Mouse (Mus musculus): ENCODE data around the gene Gtf2f2. TPM values are rescaled to one million over a fixed set of nuclear protein-coding genes. Genes with fewer than 3 reads are reported as not detected.
A peak's percentile ranks its signal among the peaks of the same experiment; 100 is the strongest.
"Not testable (repeated sequence)": the region's sequence is repeated elsewhere in the genome, so short reads cannot be mapped to it uniquely, and the experiment has no call there.

The Gtf2f2 gene
- total RNA-seq, 2 experiments from 2014 or later = 11.9 to 12.7 TPM

- intact Hi-C loops (cut with DNase I); DNase-seq: not testable (repeated sequence)
These were observed 81.0 kb downstream of the Gtf2f2 start for GRCm38 (mm10) chr14:75929713-75930112.

GRCm38 (mm10) chr14:75923314-75924052 lies 87.2 kb downstream of the Gtf2f2 start:
- no peak for DNase-seq
- intact Hi-C loops (cut with DNase I) = no loop called here

DNA sequence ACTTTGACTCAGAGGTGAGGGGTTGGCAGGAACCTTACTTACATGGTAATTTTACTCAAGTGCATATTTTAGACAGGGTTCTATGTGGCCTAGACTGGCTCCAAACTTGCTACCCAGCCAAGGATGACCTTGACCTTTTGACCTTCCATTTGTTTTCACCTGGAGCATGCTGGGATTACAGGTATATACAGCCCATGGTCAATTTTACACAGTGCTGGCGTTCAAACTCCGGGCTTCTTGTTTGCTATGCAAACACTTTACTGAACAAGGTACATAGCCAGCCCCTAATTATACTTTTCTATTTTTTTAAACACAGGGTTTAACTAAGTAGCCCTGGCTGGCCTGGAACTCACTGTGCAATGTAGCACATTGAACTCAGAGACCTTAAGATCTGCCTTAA lies 98.0 kb downstream of the Gtf2f2 start:
- intact Hi-C loops (cut with DNase I) = no loop called here
- DNase-seq = no peak

DNA sequence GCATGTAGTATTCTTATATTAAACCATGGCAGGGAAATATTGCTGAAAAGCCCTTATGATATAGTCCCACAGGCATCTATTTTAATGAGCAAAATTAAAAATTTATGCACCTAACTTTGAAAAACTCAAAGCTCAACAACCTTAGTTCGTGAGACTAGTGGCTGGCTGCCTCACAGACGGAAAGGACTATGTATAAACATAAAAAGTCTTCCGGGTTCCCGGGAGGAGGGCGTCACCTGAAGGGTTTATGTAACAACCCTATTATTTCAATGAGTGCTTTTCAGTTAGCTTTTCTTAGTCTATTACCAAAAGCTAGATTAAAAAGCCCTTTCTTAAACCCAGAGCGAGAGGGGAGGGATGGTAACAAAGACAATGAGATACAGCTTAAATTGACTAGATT lies 98.7 kb downstream of the Gtf2f2 start:
- DNase-seq = no peak
- intact Hi-C loops (cut with DNase I) = no loop called here

- intact Hi-C loops (cut with DNase I) = no loop called here
- DNase-seq = no peak
These were observed 103.7 kb downstream of the Gtf2f2 start for GRCm38 (mm10) chr14:75906931-75907330.

DNA sequence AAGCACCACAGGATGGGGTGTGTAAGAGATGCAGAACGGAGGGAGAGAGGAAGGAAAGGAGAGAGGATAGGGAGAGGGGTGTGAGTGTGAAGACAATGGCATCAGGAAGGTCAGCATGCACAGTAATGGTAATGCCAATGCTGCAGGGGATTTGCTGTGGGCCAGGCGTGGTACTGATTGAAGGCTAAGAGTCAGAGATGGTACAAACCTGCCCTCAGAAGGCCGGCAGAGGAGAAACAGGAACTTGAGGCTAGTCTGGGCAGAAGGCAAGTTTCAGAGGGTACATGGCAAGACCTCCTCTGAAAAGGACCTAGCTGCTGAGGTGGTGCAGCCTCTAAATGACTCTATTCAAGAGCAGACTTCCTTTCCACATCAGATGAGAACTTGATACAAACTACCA lies 105.7 kb downstream of the Gtf2f2 start:
- intact Hi-C loops (cut with DNase I) = no loop called here

DNA sequence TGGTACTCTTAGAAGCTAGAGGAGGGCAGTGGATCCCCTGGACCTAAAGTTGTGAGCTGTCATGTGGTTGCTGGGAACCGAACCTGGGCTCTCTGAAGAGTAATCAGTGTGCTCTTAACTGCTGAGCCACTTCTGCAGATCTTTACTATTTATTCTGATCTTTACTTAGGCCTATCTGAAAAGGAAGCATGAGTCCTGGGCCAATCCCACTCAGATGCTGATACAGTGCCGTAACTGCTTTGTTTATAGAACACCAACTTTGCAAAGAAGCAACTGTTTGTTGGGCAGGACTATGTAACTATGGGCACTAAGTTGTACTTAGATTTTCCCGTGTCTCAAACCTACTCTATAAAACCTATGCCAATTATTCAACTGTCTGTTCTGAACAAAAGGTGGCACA lies 107.5 kb downstream of the Gtf2f2 start:
- peak in 1 of 2 experiments; percentile 11 for DNase-seq

More for the DNA sequence above, 105.7 kb downstream of the Gtf2f2 start:
- no peak for DNase-seq

GRCm38 (mm10) chr14:75902013-75902412 lies 108.7 kb downstream of the Gtf2f2 start:
- intact Hi-C loops (cut with DNase I) = no loop called here
- DNase-seq = no peak

More for the DNA sequence above, 107.5 kb downstream of the Gtf2f2 start:
- intact Hi-C loops (cut with DNase I) = no loop called here

GRCm38 (mm10) chr14:75900793-75901499 lies 109.7 kb downstream of the Gtf2f2 start:
- no peak for DNase-seq
- intact Hi-C loops (cut with DNase I) = no loop called here

DNA sequence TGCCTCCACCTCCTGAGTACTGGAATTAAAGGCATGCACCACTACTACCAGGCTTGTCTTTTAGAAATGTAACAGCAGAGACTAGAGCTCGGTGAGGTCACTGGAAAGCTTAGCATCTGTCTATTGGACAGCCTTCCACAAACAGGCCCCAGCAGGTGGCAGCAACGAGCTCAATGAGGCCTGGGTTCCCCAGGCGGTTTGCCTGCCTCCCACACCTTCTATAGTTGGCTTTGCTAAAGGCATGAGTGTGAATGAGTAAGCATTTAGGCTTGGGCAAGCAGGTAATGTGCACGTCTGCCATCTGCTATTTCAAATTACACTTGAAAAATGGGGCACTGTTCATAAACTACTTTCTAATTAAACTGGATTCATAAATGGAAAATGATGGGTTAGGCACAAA lies 111.1 kb downstream of the Gtf2f2 start:
- intact Hi-C loops (cut with DNase I) = loop anchor here (1.0 kb wide), 1 partner anchor 178 kb away; no protein-coding TSS in a partner anchor
- peak; percentile 75 to 87 for DNase-seq

GRCm38 (mm10) chr14:75892118-75892517 lies 118.5 kb downstream of the Gtf2f2 start:
- intact Hi-C loops (cut with DNase I) = no loop called here

DNA sequence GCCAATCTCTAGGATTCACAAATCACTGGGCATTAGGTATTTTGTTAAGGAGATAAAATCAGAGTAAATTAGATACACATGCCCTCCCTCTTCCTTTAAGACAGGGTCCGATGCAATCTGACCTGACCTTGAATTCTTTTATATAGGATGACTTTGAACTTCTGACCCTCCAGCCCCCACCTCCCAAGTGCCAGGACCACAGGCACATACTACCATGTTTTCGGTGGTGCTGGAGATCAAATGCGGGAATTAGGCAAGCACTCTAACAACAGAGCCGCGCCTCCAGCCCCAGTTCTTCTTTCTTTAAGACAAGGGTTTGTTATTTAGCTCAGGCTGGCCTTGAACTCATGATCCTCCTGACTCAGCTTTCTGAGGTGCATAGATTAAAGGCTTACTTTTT lies 126.8 kb downstream of the Gtf2f2 start:
- intact Hi-C loops (cut with DNase I) = no loop called here

More at GRCm38 (mm10) chr14:75892118-75892517, 118.5 kb downstream of the Gtf2f2 start:
- no peak for DNase-seq

GRCm38 (mm10) chr14:75883330-75883729 lies 127.3 kb downstream of the Gtf2f2 start:
- DNase-seq = no peak
- intact Hi-C loops (cut with DNase I) = no loop called here

More for the DNA sequence above, 126.8 kb downstream of the Gtf2f2 start:
- no peak for DNase-seq

DNA sequence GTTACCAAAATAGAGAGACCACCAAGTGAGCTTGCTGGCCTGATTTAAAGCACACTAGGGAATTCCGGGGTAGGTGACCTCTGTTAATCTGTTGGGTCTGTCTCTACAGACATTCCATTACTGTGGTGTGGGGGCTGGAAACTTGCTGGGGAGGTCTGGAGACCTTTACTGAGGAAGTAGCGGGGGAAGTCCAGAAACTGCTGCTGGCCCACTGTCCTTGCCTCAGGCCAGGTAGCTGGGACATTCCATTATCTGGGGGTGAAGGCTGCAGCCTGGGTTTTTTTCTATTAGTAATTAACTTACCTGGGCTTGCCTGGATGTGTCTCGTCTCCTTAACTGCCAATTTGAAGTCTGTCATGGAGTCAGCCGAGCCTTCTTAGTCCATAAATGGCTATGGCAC lies 128.8 kb downstream of the Gtf2f2 start:
- no peak for DNase-seq
- intact Hi-C loops (cut with DNase I) = no loop called here

DNA sequence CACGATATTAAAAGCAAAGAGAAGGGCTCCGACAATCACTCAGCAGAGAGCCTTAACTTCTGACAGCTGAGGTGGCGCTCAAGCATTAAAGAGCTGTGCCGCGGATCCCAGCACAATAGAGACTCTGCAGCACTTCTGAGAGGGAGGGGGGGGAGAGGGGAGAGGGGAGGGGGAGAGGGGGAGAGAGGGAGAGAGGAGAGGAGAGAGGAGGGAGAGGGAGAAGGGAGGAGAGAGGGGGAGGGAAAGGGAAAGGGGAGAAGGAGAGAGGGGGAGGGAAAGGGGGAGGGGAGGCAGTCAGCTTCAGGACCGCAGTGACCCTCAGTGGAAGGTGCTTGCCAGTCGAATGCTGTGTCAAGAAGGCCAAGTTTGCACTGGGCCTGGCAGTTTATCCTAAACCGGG lies 131.7 kb downstream of the Gtf2f2 start:
- intact Hi-C loops (cut with DNase I) = loop anchor here (10.0 kb wide), 1 partner anchor 596 kb away; no protein-coding TSS in a partner anchor
- DNase-seq = no peak

DNA sequence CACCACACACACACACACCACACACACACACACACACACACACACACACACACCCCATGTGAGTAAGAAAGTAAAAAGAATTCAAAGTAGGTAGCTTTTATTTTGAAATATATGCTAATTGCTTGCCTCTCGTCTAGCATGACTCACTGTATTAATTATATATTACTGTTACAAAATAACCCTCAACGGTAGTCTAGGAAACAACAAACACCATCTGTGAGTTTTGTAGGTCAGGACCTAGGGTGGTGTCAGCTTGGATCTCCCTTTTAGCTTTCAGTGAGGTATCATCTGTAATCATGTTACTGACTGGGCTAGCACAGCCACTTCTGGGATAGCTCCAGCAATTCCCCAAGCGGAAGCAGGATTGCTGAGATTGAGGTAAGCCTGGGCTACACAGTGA lies 133.4 kb downstream of the Gtf2f2 start:
- intact Hi-C loops (cut with DNase I) = loop anchor here (10.0 kb wide), 1 partner anchor 598 kb away; no protein-coding TSS in a partner anchor
- DNase-seq = no peak

GRCm38 (mm10) chr14:75876320-75877043 lies 134.2 kb downstream of the Gtf2f2 start:
- peak; percentile 75 to 85 for DNase-seq
- intact Hi-C loops (cut with DNase I) = loop anchor here (1.0 to 10.0 kb wide), 2 partner anchors 201 to 598 kb away; no protein-coding TSS in a partner anchor

DNA sequence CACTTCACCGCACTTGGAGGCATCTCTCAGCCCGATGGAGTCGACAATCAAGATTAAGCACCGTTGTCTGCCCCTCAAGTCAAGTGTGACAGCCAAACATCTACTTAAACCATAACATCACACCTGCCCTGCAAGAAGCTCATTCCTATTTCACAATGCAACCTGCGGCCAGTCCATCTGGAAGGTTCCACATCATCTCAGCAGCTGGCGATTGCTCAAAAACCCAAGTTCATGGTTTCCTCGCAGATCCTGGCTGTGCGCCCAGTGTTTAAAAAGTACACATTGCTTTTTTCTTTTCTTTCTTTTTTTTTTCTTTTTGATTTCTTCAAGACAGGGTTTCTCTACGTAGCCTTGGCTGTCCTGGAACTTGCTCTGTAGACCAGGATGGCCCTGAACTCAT lies 137.1 kb downstream of the Gtf2f2 start:
- intact Hi-C loops (cut with DNase I) = loop anchor here (10.0 kb wide), 1 partner anchor 601 kb away; no protein-coding TSS in a partner anchor
- no peak for DNase-seq

DNA sequence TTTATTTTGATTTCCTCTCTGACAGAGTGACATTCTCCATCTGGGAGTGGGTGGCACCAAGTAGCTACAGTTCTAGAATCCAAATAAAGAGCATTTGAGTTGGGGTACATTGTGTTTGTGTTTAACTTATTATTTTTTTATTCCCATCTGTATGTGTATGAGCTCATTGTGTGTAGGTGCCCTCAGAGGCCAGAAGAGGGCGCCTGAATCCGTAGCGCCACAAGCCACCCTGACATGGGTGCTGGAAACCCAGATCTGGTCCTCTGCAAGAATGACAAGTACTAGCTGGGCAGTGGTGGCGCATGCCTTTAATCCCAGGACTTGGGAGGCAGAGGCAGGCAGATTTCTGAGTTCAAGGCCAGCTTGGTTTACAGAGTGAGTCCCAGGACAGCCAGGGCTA lies 138.9 kb downstream of the Gtf2f2 start:
- intact Hi-C loops (cut with DNase I) = loop anchor here (10.0 kb wide), 1 partner anchor 603 kb away; no protein-coding TSS in a partner anchor
- DNase-seq = no peak

DNA sequence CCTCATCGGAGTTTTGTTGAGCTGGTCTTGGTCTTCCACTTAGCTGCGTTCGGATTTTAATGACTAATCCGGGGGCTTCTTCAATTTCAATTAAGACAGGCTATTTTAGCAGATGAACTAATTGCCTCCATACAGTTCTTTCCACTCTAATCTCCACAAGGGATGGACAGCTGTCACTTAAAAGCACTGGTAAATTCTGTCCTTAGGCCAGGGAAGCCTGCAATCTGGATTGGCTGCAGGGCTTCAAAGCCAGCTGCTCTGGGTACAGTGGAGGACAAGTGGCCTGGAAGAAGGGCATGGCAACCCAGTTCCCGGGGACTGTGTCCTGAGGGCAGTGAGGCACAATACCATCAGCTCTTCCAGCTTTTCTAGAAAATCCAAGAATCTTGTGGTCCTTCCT lies 139.6 kb downstream of the Gtf2f2 start:
- no peak for DNase-seq
- intact Hi-C loops (cut with DNase I) = loop anchor here (10.0 kb wide), 1 partner anchor 604 kb away; no protein-coding TSS in a partner anchor

DNA sequence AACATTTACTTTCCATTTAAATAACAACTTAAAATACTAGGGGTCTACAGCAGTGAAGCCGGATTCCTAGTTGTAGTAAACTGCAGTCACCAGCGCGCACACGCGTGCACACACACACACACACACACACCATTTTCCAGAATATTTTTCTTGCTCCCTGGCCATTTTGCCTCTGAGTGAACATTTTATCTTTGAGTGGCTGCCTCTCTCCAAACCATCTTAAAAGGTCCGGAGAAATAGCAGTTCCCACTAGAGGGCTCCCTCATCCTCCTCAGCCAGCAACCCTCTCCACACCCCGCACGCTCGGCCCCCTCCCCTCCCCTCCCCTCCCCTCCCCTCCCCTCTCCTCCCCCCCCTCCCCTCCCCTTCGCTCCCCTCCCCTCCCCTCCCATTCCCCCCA lies 140.0 kb downstream of the Gtf2f2 start:
- intact Hi-C loops (cut with DNase I) = loop anchor here (10.0 kb wide), 1 partner anchor 604 kb away; no protein-coding TSS in a partner anchor
- peak; percentile 20 to 29 for DNase-seq
